8 mouse cellular contexts compared by ENCODE assay signal in the genomic region with DNA sequence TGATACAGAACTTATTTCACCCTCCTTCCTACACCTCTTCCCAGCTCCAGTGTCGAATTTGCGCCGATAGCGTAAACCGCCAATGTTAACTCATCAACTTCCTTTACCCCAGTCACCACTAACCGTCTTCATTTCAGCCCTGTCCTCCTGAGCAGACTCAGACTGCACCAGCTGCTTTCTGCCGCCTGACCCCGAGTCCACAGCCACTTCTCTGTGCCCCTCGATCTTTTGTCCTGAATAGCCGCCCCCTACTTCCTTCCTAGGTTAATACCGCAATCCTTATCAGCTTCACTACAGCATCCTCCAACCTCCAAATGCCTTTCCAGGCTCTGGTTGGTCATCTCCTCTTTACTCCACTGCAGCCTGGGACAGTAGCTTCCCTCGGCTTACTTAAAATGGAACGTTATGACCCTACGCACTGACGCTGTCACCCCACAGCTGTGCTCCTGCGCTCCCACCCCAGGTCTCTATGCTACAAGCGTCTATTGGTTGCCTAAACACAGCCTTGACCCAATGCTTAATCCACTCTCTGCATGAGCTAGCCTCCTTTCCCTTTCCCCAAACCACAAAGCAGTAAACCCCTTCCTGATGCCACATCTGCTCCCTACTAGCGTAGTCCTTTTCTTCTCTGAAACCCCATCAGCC. TPM values are rescaled to one million over a fixed set of nuclear protein-coding genes. Genes with fewer than 3 reads are reported as not detected.
DNase-seq lines count a peak whose midpoint lies in the region; ATAC-seq and TF ChIP-seq lines count a peak whose summit lies in the region.

No protein-coding gene starts in this region.

- 0 out of 2 replicates have a peak overlapping the region, but pooled peaks have one; percentile 5 for H3K4me3 ChIP-seq in gastrocnemius, adult 2 months

- ATAC-seq in hematopoietic stem cell, adult 5-6 weeks (replicated peaks in 1 of 2; ENCODE audit: insufficient read depth in 1 of 2, low FRiP score in 2 of 2, low TSS enrichment in 1 of 2, low read depth in 1 of 2, poor library complexity in 2 of 2, severe bottlenecking in 2 of 2): peak; percentile 76 to 80
- ATAC-seq in megakaryocyte progenitor cell, adult 5-6 weeks (replicated peaks; ENCODE audit: poor library complexity): peak; percentile 56

- intact Hi-C loops in gastrocnemius, adult 2 months (cut with DNase I): no loop called here
- intact Hi-C loops in left cerebral cortex, postnatal 10 days (cut with DNase I): no loop called here

- no peak for DNase-seq in gastrocnemius, adult 2 months
- no peak for DNase-seq in gastrocnemius, postnatal 25 days
- peak; percentile 100 for DNase-seq in 416B (ENCODE audit: low read depth)
- no peak for DNase-seq in urinary bladder, adult 18-20 months (ENCODE audit: low spot score in 2 of 2)
- no peak for DNase-seq in adrenal gland, postnatal 36 days
- DNase-seq in left cerebral cortex, postnatal 10 days (ENCODE audit: extremely low spot score in 1 of 2, low spot score in 2 of 2): no peak

- TF ChIP-seq CTCF in gastrocnemius, adult 2 months (IDR thresholded peaks at IDR 0.05): no peak

- no peak overlapping the region for H3K27ac ChIP-seq in gastrocnemius, adult 2 months

RNA-seq across cellular contexts. Expression of a gene that starts 27.6 kb away (rescaled TPM):
- under 1 TPM; 0.08 to 0.13 TPM for total RNA-seq in gastrocnemius, adult 2 months (2021)
- total RNA-seq in gastrocnemius, postnatal 25 days (2021): under 1 TPM; 0.13 to 0.40 TPM
- total RNA-seq in hematopoietic stem cell, adult 5-6 weeks (2017): 14.8 and 15.1 TPM in 2 replicates
- 47.1 and 51.5 TPM in 2 replicates for total RNA-seq in megakaryocyte progenitor cell, adult 5-6 weeks (2015)
- total RNA-seq in megakaryocyte progenitor cell, adult 5-6 weeks (2017): 11.2 and 14.5 TPM in 2 replicates
- 1 to 10 TPM; 1.1 to 2.0 TPM for total RNA-seq in adrenal gland, postnatal 36 days (2021)
- total RNA-seq in left cerebral cortex, postnatal 10 days (2021): 1 to 10 TPM; 3.6 to 3.9 TPM
